Mouse (Mus musculus): ENCODE measurements around the gene Exoc6b.

- no peak for TF ChIP-seq CTCF (IDR thresholded peaks at IDR 0.05; ENCODE audit: low read depth, low read length)
- no peak for TF ChIP-seq POLR2A (IDR thresholded peaks at IDR 0.05; ENCODE audit: insufficient read depth, low read length)
- no peak for TF ChIP-seq EP300 (IDR thresholded peaks at IDR 0.05; ENCODE audit: insufficient read depth, low read depth, low read length)
Measured at GRCm38 (mm10) chr6:84638206-84638605, 431.1 kb downstream of the Exoc6b start.
